Mouse (Mus musculus): ENCODE data around the gene Pax3. TPM values are rescaled to one million over a fixed set of nuclear protein-coding genes. Genes with fewer than 3 reads are reported as not detected.

Pax3 gene
- polyA plus RNA-seq, 1 experiment from 2014 or later, result 0.05 TPM

DNA sequence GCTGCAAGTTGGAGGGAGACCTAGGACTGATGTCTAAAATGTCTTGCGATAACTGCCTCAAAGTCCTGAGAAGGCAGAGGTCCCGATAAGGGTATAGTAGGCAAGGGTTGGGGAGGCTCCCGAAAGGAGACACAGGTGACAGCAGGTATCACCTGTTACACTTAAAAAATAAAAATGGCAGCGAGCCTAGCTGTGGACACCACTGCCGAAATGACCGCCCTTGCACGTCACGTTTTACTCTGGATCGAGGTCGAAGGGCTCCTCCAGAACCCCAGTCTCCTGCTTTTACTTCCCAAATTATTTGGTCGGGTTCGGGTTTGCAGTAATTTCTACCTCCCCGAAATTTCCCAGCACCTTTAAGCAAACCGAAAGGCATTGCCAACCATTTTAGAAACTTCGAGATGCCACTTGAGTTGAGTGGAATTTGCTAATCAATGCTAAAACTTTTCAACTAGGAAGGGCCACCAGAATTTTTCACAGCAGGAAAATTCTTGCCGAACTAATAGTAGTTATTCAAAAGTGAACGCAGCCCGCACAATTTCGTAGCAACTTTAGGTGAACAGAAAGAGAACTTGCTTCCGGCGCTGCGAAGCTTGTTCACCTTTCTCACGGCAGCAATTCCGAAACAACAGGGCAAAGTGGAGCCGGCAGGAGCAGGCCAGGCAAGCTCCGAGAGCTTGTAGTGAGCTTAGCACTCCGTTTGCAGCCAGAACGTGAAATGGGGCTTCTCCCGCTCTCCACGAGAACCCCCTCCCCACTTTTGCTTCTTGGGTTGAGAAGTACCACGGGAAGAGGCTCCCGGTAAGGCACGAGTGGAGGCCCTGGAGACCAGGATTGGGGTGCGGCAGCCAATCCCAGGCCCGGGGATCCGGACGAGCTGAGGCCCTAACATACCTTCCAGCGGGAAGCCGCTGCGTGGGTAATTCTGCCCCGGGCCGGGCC is 892 bp downstream of the Pax3 start:
- H3K9me3 ChIP-seq, result no peaks in the 10 kb centered on the region
- peaks cover 85% of the 10 kb centered on the region for H3K27me3 ChIP-seq (replicated peaks)
- WGBS, result 1% methylated on average over 42 of the region's 42 CpGs
- H3K4me3 ChIP-seq (replicated peaks), result peak overlapping the region; percentile 23
- H3K27ac ChIP-seq, result no peak overlapping the region
- no peak for ATAC-seq (ENCODE audit: insufficient read depth, low FRiP score, low read depth)
- H3K36me3 ChIP-seq, result no peaks in the 10 kb centered on the region
- H3K4me2 ChIP-seq, result peak overlapping the region; percentile 48
- H3K4me1 ChIP-seq, result peaks cover 11% of the 10 kb centered on the region; the same call in 1 of the 2 replicates
- H3K9ac ChIP-seq, result no peak overlapping the region

DNA sequence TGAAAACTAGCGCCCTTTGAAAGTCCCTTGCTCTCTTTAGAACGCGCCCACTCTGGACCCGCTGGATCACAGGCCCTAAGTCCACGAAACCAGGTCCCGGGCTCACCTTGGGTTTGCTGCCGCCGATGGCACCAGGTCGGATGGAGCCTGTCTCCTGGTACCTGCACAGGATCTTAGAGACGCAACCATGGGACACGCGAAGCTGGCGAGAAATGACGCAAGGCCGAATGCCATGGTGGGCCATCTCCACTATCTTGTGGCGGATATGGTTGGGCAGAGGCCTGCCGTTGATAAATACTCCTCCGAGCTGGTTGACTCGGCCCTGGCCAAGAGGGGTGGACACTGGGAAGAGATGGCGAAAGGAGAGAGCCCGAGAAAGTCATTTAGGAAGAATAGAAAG is 1.8 kb downstream of the Pax3 start:
- Histone ChIP-seq H3K27ac (no peak overlapping the region), H3K4me1 (peaks cover 11% of the 10 kb centered on the region; the same call in 1 of the 2 replicates), H3K27me3 (replicated peaks) (peaks cover 87% of the 10 kb centered on the region)

DNA sequence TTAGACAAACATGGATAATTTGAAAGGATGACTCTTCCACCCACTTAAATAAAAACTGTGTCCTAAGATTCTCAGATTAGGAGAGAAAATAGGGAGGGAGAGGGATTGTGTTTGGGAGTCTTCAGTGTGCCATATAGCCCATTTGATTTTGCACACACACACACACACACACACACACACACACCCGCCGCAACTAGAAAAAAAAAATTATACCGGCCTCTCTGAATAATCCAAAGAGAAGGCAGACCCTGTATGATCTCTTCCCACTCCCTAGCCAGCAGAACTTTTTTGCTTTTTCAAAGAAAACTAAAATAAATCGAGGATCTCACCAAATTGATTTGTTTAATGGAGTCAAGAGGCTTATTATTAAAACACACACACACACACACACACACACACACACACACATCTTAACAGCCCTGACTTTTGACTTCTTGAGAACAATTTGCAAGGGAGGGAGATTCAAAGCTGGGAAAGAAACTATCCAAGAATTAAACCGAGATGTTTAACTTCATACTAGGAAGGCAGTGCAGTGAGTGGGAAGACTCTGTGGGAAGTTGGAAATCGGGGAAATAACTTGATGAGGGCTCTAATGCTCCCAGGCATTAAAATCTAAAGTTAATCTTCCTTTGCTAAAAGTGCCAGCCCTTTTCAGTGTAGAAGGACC is 2.4 kb downstream of the Pax3 start:
- H3K9ac ChIP-seq, result no peak overlapping the region
- H3K27ac ChIP-seq, result no peak overlapping the region
- no peak overlapping the region for H3K4me3 ChIP-seq (replicated peaks)
- no peak for ATAC-seq (ENCODE audit: insufficient read depth, low FRiP score, low read depth)
- no peaks in the 10 kb centered on the region for H3K9me3 ChIP-seq
- no peak overlapping the region for H3K4me2 ChIP-seq
- WGBS, result 5% methylated on average over 6 of the region's 6 CpGs
- H3K36me3 ChIP-seq, result no peaks in the 10 kb centered on the region
- H3K4me1 ChIP-seq, result peaks cover 14% of the 10 kb centered on the region
- peaks cover 89% of the 10 kb centered on the region for H3K27me3 ChIP-seq (replicated peaks)

More for the DNA sequence above, 1.8 kb downstream of the Pax3 start:
- H3K9ac ChIP-seq, result no peak overlapping the region
- no peak overlapping the region for H3K4me2 ChIP-seq
- ATAC-seq (ENCODE audit: insufficient read depth, low FRiP score, low read depth), result no peak
- WGBS, result 4% methylated on average over 21 of the region's 21 CpGs
- no peak overlapping the region for H3K4me3 ChIP-seq (replicated peaks)
- no peaks in the 10 kb centered on the region for H3K36me3 ChIP-seq
- no peaks in the 10 kb centered on the region for H3K9me3 ChIP-seq

DNA sequence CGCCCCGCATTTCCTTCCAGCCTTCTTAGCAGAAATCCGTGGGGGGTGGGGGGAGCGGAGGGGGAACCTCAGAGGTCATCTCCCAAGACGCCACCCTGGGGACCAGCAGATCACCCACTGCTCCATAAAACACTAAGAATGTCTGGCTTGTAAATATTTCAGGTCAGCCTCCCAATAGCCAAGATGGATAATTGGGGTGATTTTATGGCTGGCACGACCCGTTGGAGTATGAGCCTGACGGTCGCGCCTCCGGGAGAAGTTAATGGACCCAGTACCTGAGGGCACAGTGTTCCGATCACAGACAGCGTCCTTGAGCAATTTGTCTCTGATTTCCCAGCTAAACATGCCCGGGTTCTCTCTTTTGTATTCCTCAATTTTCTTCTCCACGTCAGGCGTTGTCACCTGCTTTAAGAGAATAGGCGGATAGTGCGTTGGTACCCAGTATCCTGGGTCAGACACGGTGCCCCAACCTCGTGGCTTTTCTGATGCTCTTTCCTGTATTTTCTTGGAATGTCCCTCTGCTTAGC is 3.4 kb downstream of the Pax3 start:
- H3K27ac ChIP-seq, result no peak overlapping the region
- H3K4me2 ChIP-seq, result no peak overlapping the region
- H3K4me1 ChIP-seq, result peaks cover 16% of the 10 kb centered on the region
- 3% methylated on average over 20 of the region's 20 CpGs for WGBS
- H3K36me3 ChIP-seq, result no peaks in the 10 kb centered on the region
- no peaks in the 10 kb centered on the region for H3K9me3 ChIP-seq
- no peak overlapping the region for H3K4me3 ChIP-seq (replicated peaks)
- H3K9ac ChIP-seq, result no peak overlapping the region
- H3K27me3 ChIP-seq (replicated peaks), result peaks cover 87% of the 10 kb centered on the region
- ATAC-seq (ENCODE audit: insufficient read depth, low FRiP score, low read depth), result no peak

DNA sequence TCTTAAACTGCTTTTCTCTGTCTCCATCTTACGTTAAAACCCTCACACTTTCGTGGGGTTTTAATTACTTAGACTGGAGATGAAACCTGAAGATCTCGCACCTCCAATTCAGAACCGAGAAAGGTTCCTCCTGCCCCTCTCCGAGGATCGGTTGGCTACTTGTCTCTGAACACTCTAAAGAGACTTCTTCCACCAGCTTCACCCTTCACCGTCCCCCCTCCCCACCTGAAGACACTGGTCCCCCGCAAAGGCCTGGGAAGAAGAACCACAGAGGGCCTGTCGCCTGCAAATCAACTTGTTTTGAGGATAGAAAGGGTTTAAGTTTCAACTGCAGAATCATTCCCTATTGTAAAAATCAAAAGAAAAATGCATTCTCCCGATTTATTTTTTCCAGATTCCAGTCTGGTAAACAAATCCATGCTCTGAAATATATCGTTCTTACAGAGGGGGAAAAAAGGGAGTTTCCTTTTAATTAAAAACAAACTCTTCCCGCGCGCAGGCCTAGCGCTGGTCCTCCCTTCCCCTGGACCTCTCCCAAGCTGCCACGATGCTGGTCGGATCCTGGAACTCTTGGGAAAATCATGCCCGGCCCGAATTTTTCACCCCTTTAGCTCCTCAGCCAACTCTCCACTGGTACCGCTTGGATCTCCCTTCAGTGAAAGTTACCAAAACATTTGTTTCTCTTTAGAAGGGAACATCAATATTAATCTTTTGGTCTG is 4.0 kb downstream of the Pax3 start:
- no peak overlapping the region for H3K4me2 ChIP-seq
- H3K4me3 ChIP-seq (replicated peaks), result no peak overlapping the region
- no peak for ATAC-seq (ENCODE audit: insufficient read depth, low FRiP score, low read depth)
- no peaks in the 10 kb centered on the region for H3K9me3 ChIP-seq
- no peak overlapping the region for H3K27ac ChIP-seq
- peaks cover 16% of the 10 kb centered on the region for H3K4me1 ChIP-seq
- H3K36me3 ChIP-seq, result no peaks in the 10 kb centered on the region
- H3K9ac ChIP-seq, result no peak overlapping the region
- peaks cover 87% of the 10 kb centered on the region for H3K27me3 ChIP-seq (replicated peaks)
- 4% methylated on average over 20 of the region's 20 CpGs for WGBS

DNA sequence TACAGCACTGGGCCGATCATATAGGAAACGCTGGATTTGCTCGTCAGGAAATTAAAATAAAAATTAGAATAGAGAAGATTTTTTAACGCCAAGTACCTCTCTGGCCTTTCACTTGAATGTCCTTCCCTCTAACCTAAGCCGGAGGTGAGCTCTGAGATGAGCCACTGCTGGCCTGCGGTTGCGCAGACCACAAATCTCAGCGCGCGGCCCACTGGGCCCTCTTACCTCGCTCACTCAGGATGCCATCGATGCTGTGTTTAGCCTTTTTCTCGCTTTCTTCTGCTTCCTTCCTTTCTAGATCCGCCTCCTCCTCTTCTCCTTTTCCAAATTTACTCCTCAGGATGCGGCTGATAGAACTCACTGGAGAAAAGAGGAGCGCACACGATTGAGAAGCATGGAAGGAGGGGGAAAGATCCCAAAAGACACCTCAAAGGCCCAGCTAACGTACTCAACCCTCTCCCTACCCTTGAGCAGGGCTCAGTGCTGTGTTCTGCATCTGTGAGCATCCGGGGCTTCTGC is 4.7 kb downstream of the Pax3 start:
- H3K36me3 ChIP-seq, result no peaks in the 10 kb centered on the region
- no peaks in the 10 kb centered on the region for H3K9me3 ChIP-seq
- ATAC-seq (ENCODE audit: insufficient read depth, low FRiP score, low read depth), result no peak
- no peak overlapping the region for H3K4me3 ChIP-seq (replicated peaks)
- H3K9ac ChIP-seq, result no peak overlapping the region
- WGBS, result 5% methylated on average over 17 of the region's 19 CpGs
- no peak overlapping the region for H3K4me2 ChIP-seq
- peaks cover 16% of the 10 kb centered on the region for H3K4me1 ChIP-seq
- peaks cover 87% of the 10 kb centered on the region for H3K27me3 ChIP-seq (replicated peaks)
- no peak overlapping the region for H3K27ac ChIP-seq

DNA sequence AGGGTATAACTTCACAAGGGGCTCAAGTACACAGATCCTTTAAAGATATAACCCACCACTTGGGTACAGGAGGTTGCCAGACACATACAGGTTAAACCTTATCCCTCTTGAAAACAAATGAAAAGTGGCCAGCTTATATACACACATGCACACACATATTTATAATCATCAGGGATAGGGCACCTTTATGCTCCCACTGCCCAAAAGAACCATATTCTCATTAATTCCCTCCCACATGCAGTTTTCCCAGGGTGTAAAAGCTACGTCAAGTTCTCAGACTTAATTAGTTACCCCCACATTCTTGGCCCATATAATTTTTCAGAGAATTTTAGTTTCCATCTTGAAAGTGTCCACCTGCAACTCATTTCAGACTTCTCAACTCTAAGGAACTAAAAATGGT is 5.2 kb downstream of the Pax3 start:
- Histone ChIP-seq H3K9me3 (no peaks in the 10 kb centered on the region), H3K4me1 (peaks cover 12% of the 10 kb centered on the region), H3K36me3 (no peaks in the 10 kb centered on the region), H3K9ac (no peak overlapping the region), H3K27ac (no peak overlapping the region), H3K4me2 (no peak overlapping the region), H3K4me3 (replicated peaks) (no peak overlapping the region), H3K27me3 (replicated peaks) (peaks cover 87% of the 10 kb centered on the region)
- no peak for ATAC-seq (ENCODE audit: insufficient read depth, low FRiP score, low read depth)
- WGBS, result 33% methylated on average over 1 of the region's 1 CpGs

DNA sequence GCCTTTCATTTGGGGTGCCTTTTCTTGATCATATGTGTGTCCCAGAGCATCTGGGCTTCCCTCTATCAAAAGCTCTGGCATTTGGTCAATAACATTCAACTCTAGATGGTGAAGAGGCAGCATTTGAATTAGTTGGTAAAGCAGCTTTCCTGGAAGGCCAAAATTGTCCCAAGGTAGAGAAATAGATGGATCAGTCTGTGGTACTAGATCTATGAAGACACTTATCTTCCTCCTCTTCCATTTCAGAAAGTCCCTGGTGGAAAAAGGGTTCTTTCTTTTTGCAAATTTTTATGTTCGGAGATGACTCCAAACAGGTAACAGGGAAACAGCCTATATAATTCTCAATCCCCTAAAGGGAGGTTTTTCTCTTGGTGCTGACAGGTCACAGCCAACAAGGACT is 5.6 kb downstream of the Pax3 start:
- no peak overlapping the region for H3K4me3 ChIP-seq (replicated peaks)
- 42% methylated on average over 1 of the region's 1 CpGs for WGBS
- H3K27me3 ChIP-seq (replicated peaks), result peaks cover 85% of the 10 kb centered on the region
- H3K9me3 ChIP-seq, result no peaks in the 10 kb centered on the region
- H3K4me2 ChIP-seq, result no peak overlapping the region
- no peaks in the 10 kb centered on the region for H3K36me3 ChIP-seq
- H3K27ac ChIP-seq, result no peak overlapping the region
- H3K4me1 ChIP-seq, result peaks cover 8% of the 10 kb centered on the region
- no peak overlapping the region for H3K9ac ChIP-seq
- no peak for ATAC-seq (ENCODE audit: insufficient read depth, low FRiP score, low read depth)

DNA sequence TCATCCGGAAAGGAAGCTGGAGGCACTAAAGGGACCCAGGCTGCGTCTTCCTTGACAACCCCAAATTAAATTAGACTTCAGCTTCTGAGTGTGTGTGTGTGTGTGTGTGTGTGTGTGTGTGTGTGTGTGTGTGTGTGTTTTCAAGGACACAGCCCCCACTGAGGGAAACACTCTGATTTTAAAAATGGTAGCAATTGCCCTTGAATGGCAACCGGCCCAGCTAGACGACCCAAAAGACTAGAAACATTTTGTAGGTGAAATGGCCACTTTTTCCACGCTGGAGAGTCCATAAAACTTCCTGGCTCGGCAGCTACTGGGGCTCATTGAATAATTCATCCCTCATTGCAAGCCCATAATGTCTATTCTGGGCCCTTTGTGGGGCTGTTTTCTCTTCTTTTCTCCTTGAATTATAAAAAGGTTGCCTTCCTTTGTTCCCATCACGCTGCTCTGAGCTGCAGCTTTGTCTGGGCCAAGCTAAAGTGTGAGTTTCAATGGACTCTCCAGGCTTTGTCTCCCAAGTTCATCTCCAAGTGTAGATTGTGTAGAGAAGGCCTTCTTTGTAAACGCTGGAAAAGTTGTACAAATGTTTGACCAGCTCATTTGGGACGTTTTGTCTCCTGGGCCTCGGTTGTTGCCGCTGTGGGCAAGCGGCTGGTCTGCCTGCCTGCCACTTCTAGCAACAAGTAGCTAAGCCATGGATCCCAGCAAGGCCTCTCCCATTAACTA is 6.4 kb downstream of the Pax3 start:
- Histone ChIP-seq H3K27me3 (replicated peaks) (peaks cover 86% of the 10 kb centered on the region), H3K4me1 (peaks cover 5% of the 10 kb centered on the region), H3K9me3 (no peaks in the 10 kb centered on the region), H3K27ac (no peak overlapping the region), H3K36me3 (no peaks in the 10 kb centered on the region), H3K4me2 (no peak overlapping the region), H3K9ac (no peak overlapping the region), H3K4me3 (replicated peaks) (no peak overlapping the region)
- 3% methylated on average over 12 of the region's 12 CpGs for WGBS
- ATAC-seq (ENCODE audit: insufficient read depth, low FRiP score, low read depth), result no peak

DNA sequence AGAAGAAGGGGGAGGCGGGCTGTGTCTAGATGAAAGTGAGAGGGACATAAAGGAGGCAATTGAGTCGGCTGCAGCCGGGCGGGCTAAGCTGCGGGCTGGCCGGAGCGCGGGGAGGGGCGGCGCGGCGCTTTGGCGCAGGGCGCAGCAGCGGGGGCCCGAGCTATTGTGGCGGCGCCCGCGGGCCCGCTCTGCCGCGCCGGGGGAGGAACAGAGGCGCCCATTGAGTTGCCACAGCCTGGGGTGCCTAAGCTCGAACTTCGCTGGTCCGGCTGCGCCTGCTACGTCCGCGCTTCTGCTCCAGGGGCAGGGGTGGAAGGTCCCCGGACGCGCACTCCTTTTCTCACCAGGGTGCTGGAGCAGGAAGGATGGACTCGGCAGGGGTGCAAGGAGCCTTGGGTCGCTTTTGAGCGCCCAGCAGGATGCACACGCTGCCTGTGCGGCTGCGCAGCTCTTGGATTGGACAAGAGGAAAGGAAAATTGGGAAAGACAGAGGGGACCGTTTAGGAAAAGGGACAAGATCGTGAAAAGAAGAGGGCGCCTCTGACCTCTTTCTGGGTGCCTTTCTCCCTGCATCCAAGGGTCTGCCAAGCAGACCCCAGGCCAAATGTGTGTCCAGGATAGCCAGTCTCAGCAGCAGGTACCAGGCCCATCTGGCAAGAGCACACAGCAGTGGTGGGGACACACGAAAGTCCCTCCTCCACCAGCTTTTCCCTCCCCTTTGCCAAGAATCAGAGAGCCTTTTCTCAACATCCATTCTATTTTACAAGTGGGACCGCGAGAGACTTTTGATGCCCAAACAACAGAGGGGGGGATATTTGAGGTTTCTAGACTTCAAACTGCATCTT is 7.2 kb downstream of the Pax3 start:
- ATAC-seq (ENCODE audit: insufficient read depth, low FRiP score, low read depth), result no peak
- WGBS, result 1% methylated on average over 46 of the region's 47 CpGs

More for the DNA sequence above, 7.2 kb downstream of the Pax3 start:
- peak overlapping the region; percentile 43 for H3K4me2 ChIP-seq
- H3K4me1 ChIP-seq, result peaks cover 5% of the 10 kb centered on the region
- H3K27ac ChIP-seq, result no peak overlapping the region
- no peaks in the 10 kb centered on the region for H3K36me3 ChIP-seq
- H3K9ac ChIP-seq, result no peak overlapping the region
- H3K27me3 ChIP-seq (replicated peaks), result peaks cover 86% of the 10 kb centered on the region
- no peaks in the 10 kb centered on the region for H3K9me3 ChIP-seq
- H3K4me3 ChIP-seq (replicated peaks), result peak overlapping the region; percentile 7; the same call in 1 of the 2 replicates

Data from stomach, embryonic 15.5 days (tissue).